Mouse (Mus musculus) hindbrain, embryonic 16.5 days (tissue): Measurements from ENCODE around the gene Kxd1. TPM values are rescaled to one million over a fixed set of nuclear protein-coding genes. Genes with fewer than 3 reads are reported as not detected.
A peak's percentile ranks its signal among the peaks of the same experiment; 100 is the strongest.
"Not testable (repeated sequence)": the region's sequence is repeated elsewhere in the genome, so short reads cannot be mapped to it uniquely, and the experiment has no call there.

Experiments
- ATAC-seq: fragments of 200-750 bp; cut with Nextera tagmentation; 2 replicates; pipeline ENCODE4 v1.8.0; 2017; ENCODE audit warnings: moderate TSS enrichment, moderate library complexity
- H3K27ac ChIP-seq: fragments of 300-500 bp; sonication (generic); 2 replicates; pipeline ENCODE4 v1.5.1; 2014; ENCODE audit warnings: low read depth, mild to moderate bottlenecking, control low read depth, low read length, moderate library complexity
- H3K27me3 ChIP-seq: fragments of 300-500 bp; sonication (generic); replicated peaks from 2 replicates; pipeline ENCODE4 v1.6.1; 2014; ENCODE audit warnings: low read length; ENCODE audit not compliant: control insufficient read depth, insufficient read depth
- H3K36me3 ChIP-seq: fragments of 300-500 bp; sonication (generic); 2 replicates; pipeline ENCODE4 v1.6.1; 2014; ENCODE audit warnings: mild to moderate bottlenecking, low read length, moderate library complexity, mixed read lengths; ENCODE audit not compliant: control insufficient read depth, insufficient read depth
- H3K4me1 ChIP-seq: fragments of 300-500 bp; sonication (generic); 2 replicates; pipeline ENCODE4 v1.6.1; 2014; ENCODE audit warnings: low read depth, low read length; ENCODE audit not compliant: control insufficient read depth, insufficient read depth
- H3K4me2 ChIP-seq: fragments of 300-500 bp; sonication (generic); 2 replicates; pipeline ENCODE4 v1.6.1; 2014; ENCODE audit warnings: mild to moderate bottlenecking, low read length, control low read depth, moderate library complexity
- H3K4me3 ChIP-seq: fragments of 300-500 bp; sonication (generic); 2 replicates; pipeline ENCODE4 v1.5.1; 2014; ENCODE audit warnings: mild to moderate bottlenecking, low read length, control low read depth, moderate library complexity
- H3K9ac ChIP-seq: fragments of 300-500 bp; sonication (generic); 2 replicates; pipeline ENCODE4 v1.6.1; 2014; ENCODE audit warnings: low read depth, mild to moderate bottlenecking, control low read depth, low read length, moderate library complexity
- H3K9me3 ChIP-seq: fragments of 300-500 bp; sonication (generic); 2 replicates; pipeline ENCODE4 v1.6.1; 2014; ENCODE audit warnings: mild to moderate bottlenecking, low read length, moderate library complexity; ENCODE audit not compliant: control insufficient read depth
- WGBS: fragments of 180-500 bp; shearing (Covaris S2); extraction: QIAGEN DNeasy Blood & Tissue Kit; methylation state at CpG from one replicate; pipeline ENCODE4 v1.1.7; 2014; 5-methylcytosine and 5-hydroxymethylcytosine counted together
- polyA plus RNA-seq: library from polyadenylated mRNA; unstranded; fragments of >200 nt; fragmentation: Nextera tagmentation; extraction: Ambion mirVana; gene quantifications from 2 replicates; pipeline ENCODE4 v1.2.1, GENCODE M21; 2015

Gene Kxd1
- polyA plus RNA-seq, 1 experiment from 2014 or later, result 45.2 TPM

- H3K27me3 ChIP-seq, result no peaks in the 10 kb centered on the region
- peaks cover 15% of the 10 kb centered on the region for H3K36me3 ChIP-seq
- no peak overlapping the region for H3K4me3 ChIP-seq
- no peak overlapping the region for H3K9ac ChIP-seq
- no peak for ATAC-seq
- H3K4me1 ChIP-seq, result peaks cover 17% of the 10 kb centered on the region
- WGBS, result 95% methylated on average over 2 of the region's 2 CpGs
- no peak overlapping the region for H3K27ac ChIP-seq
- H3K4me2 ChIP-seq, result no peak overlapping the region
- H3K9me3 ChIP-seq, result no peaks in the 10 kb centered on the region
These were observed 16.0 kb downstream of the Kxd1 start for GRCm38 (mm10) chr8:70511770-70512169.

DNA sequence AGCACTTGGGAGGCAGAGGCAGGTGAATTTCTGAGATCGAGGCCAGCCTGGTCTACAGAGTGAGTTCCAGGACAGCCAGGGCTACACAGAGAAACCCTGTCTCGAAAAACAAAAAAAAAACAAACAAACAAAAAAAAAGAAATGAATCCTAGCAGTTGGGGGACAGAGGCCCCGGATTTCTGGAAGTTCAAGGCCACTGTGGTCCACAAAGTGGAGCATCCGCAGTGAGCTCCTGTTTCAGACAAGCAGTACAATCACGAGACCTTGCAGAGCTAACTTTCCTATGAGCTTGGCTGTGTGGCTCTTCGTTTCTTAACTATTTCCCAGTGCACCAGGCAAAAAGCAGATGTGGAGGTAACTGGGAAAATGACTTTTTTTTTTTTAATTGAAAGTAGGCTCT is 16.6 kb downstream of the Kxd1 start:
- WGBS, result 85% methylated on average over 6 of the region's 6 CpGs
- H3K9me3 ChIP-seq, ATAC-seq, H3K9ac ChIP-seq, H3K27ac ChIP-seq, H3K27me3 ChIP-seq: not testable (repeated sequence)
- Histone ChIP-seq H3K4me3 (peak overlapping the region; percentile 97), H3K4me1 (peaks cover 17% of the 10 kb centered on the region), H3K36me3 (peaks cover 15% of the 10 kb centered on the region), H3K4me2 (peak overlapping the region; percentile 54)

- Histone ChIP-seq H3K4me1 (peaks cover 23% of the 10 kb centered on the region), H3K36me3 (peaks cover 15% of the 10 kb centered on the region), H3K27me3 (no peaks in the 10 kb centered on the region), H3K4me2 (peak within 1 kb of the TSS; percentile 100), H3K9me3 (no peaks in the 10 kb centered on the region), H3K9ac (peak within 1 kb of the TSS; percentile 98), H3K27ac (peak within 1 kb of the TSS; percentile 94), H3K4me3 (peak within 1 kb of the TSS; percentile 97)
- ATAC-seq, result peak; percentile 87
- under 1% methylated on average over 61 of the region's 74 CpGs for WGBS
These were observed 17.4 kb downstream of the Kxd1 start, which contains the start of gene Uba52 for GRCm38 (mm10) chr8:70510228-70510915. Uba52 (minus strand) TSS chr8:70510801.

DNA sequence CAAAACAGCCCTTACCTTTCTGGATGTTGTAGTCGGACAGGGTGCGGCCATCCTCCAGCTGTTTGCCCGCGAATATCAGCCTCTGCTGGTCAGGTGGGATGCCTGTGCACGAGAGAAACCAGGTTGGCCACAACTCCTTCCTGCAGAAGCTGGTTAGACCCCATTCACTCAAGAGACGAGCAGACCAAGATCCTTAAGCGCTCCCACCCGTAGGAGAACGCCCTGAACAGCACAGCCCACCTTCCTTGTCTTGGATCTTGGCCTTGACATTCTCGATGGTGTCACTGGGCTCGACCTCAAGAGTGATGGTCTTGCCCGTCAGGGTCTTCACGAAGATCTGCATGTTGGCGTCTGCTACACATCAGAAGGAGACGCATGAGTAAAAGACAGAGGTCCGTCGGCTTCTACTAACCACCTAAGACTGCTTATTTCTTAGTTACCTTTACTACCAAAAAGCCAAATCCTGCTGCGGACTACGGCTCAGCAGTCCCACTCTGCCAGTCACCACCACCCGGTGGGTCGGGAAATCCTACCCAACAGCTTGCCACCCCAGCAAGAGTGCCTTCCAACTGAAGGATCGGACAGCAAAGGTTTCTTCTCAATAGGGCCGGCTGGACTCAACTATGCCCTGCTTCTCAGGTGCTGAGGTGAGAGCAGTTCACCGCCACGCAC is 18.3 kb downstream of the Kxd1 start:
- H3K27me3 ChIP-seq, result no peaks in the 10 kb centered on the region
- no peak overlapping the region for H3K27ac ChIP-seq
- ATAC-seq, result no peak
- peaks cover 15% of the 10 kb centered on the region for H3K36me3 ChIP-seq
- peaks cover 32% of the 10 kb centered on the region for H3K4me1 ChIP-seq
- H3K9ac ChIP-seq, result peak overlapping the region; percentile 98
- H3K4me2 ChIP-seq, result peak overlapping the region; percentile 100
- H3K9me3 ChIP-seq, result no peaks in the 10 kb centered on the region
- H3K4me3 ChIP-seq, result peak overlapping the region; percentile 97
- 18% methylated on average over 25 of the region's 25 CpGs for WGBS

GRCm38 (mm10) chr8:70507027-70507393 is 20.7 kb downstream of the Kxd1 start:
- 61% methylated on average over 5 of the region's 5 CpGs for WGBS
- H3K4me3 ChIP-seq, result 0 out of 2 replicates have a peak overlapping the region, but pooled peaks have one; percentile 77
- H3K27ac ChIP-seq, result peak overlapping the region; percentile 98
- no peak for ATAC-seq
- H3K4me1 ChIP-seq, result peaks cover 46% of the 10 kb centered on the region
- no peaks in the 10 kb centered on the region for H3K9me3 ChIP-seq
- no peak overlapping the region for H3K4me2 ChIP-seq
- peaks cover 9% of the 10 kb centered on the region for H3K36me3 ChIP-seq
- no peak overlapping the region; the same call in 1 of the 2 replicates for H3K9ac ChIP-seq
- H3K27me3 ChIP-seq, result peaks cover 12% of the 10 kb centered on the region

DNA sequence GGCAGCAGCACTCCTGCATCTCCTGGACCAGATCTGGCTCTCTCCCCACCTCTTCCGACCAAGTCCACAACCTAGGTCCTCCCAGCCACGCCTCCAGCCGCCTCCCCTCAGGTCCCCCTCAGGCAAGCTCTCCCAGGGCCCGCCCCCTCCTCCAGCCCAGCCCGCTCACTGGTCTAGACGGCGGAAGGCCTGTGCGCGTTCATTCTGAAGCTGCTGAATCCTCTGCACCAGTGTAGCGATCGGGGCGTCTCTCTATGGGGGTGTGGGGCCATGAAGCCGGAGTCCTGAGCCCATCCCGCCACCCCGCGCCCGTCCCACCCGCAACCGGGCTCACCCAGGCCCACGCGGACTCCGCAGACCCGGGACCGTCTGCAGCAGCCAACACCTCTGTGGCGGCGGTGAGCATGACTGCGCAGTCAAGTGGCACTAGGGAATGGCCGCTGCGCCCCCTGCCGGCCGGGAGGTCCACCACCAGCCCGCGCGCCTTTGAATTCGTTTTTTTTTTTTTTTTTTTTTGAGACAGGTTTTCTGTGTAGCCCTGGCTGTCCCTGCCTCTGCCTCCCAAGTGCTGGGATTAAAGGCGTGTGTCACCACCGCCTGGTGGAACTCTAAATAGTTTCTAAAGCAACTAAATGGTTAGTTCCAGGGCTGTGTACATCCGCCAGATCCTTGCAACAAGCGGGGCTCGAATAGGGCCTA is 21.3 kb downstream of the Kxd1 start, which contains the start of gene Rex1bd:
Gene Rex1bd, minus strand, starts transcription at position 425 of the 699 bp plus-strand sequence.
- WGBS, result 3% methylated on average over 40 of the region's 40 CpGs
- Histone ChIP-seq H3K27ac (peak within 1 kb of the TSS; percentile 98), H3K9ac (peak within 1 kb of the TSS; percentile 98), H3K36me3 (peaks cover 9% of the 10 kb centered on the region), H3K4me3 (peak within 1 kb of the TSS; percentile 77), H3K4me2 (peak within 1 kb of the TSS; percentile 65), H3K27me3 (peaks cover 17% of the 10 kb centered on the region), H3K4me1 (peaks cover 48% of the 10 kb centered on the region), H3K9me3 (no peaks in the 10 kb centered on the region)
- peak; percentile 88 for ATAC-seq

DNA sequence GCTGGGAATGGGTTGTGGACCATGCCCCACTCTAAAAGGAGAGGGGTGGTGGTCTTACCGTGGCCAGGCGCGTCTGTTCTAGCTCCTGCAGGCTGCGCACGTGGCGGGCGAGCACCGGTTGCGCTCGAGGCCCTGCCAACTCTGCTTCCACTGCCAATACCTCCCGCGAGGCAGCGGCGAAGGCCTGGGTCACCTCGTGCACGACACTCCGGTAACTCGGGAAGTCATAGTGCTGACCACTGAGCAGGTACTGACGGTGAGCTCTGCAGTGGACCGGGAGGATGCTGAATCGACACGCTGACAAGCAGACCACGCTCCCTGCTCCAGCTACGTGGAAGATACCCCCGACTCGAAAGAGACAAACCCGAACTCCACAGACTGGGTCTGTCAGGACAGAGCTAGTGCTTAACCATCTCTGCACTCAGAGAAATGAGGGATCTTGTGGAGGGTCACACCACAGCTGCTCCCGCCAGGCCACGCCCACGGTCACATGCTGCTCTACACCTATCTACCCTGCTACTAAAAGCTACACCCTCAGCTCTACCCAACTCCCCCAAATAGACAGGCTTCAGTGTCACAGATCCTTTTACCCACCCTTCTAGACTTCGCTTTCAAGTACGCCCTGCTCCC is 21.9 kb downstream of the Kxd1 start:
- peak overlapping the region; percentile 98 for H3K9ac ChIP-seq
- peaks cover 22% of the 10 kb centered on the region for H3K27me3 ChIP-seq
- no peaks in the 10 kb centered on the region for H3K9me3 ChIP-seq
- peaks cover 48% of the 10 kb centered on the region for H3K4me1 ChIP-seq
- H3K4me2 ChIP-seq, result peak overlapping the region; percentile 65
- ATAC-seq, result peak; percentile 27; the same call in 1 of the 2 replicates
- H3K36me3 ChIP-seq, result peaks cover 9% of the 10 kb centered on the region
- WGBS, result 36% methylated on average over 29 of the region's 32 CpGs
- peak overlapping the region; percentile 77 for H3K4me3 ChIP-seq
- peak overlapping the region; percentile 98 for H3K27ac ChIP-seq

- H3K9ac ChIP-seq, result no peak overlapping the region
These were observed 22.9 kb downstream of the Kxd1 start for GRCm38 (mm10) chr8:70504851-70505250.

More at GRCm38 (mm10) chr8:70504851-70505250, 22.9 kb downstream of the Kxd1 start:
- Histone ChIP-seq H3K27me3 (peaks cover 31% of the 10 kb centered on the region), H3K4me1 (peaks cover 50% of the 10 kb centered on the region), H3K27ac (peak overlapping the region; percentile 48), H3K4me2 (peak overlapping the region; percentile 65), H3K36me3 (peaks cover 9% of the 10 kb centered on the region), H3K9me3 (no peaks in the 10 kb centered on the region), H3K4me3 (no peak overlapping the region)
- 68% methylated on average over 3 of the region's 3 CpGs for WGBS
- no peak; the same call in 1 of the 2 replicates for ATAC-seq
